Mouse (Mus musculus) neutrophil, adult 5-6 weeks (primary cell): ENCODE measurements at regions not wholly inside any gene's neighbourhood (a gene's known extent, or its start where the extent isn't known, plus 50 kb on each side); places are given as distances from the start of the nearest gene placed in this dataset.

Experiments used
- ATAC-seq: fragments of 151-379, 151-347 bp; 2 replicates; pipeline ENCODE4 v1.8.0; 2017; ENCODE audit warnings: mild to moderate bottlenecking, moderate TSS enrichment; ENCODE audit not compliant: insufficient number of reproducible peaks, poor library complexity, low FRiP score, severe bottlenecking; ENCODE audit errors: extremely low read depth

- ATAC-seq: no peak
Measured at GRCm38 (mm10) chr4:119018573-119018972, 57.2 kb downstream of the Lao1 start.

GRCm38 (mm10) chr4:119019013-119019781 is 57.8 kb downstream of the Lao1 start:
- ATAC-seq: no peak

- no peak for ATAC-seq
Measured at GRCm38 (mm10) chr4:119022338-119022737, 61.0 kb downstream of the Lao1 start.

- no peak for ATAC-seq
Measured at GRCm38 (mm10) chr4:119026237-119026861, 65.0 kb downstream of the Lao1 start.

- ATAC-seq: no peak
Measured at GRCm38 (mm10) chr4:119028208-119028821, 66.9 kb downstream of the Lao1 start.

- no peak for ATAC-seq
Measured at GRCm38 (mm10) chr4:119029091-119029490, 67.7 kb downstream of the Lao1 start.

- no peak for ATAC-seq
Measured at GRCm38 (mm10) chr4:119029735-119030134, 68.4 kb downstream of the Lao1 start.

- ATAC-seq: no peak
Measured at GRCm38 (mm10) chr4:119030865-119031264, 69.5 kb downstream of the Lao1 start.

GRCm38 (mm10) chr4:119033006-119033405 is 71.6 kb downstream of the Lao1 start:
- ATAC-seq: no peak

GRCm38 (mm10) chr4:119036582-119036981 is 71.9 kb upstream of the Slc2a1 start:
- ATAC-seq: no peak

- ATAC-seq: no peak
Measured at GRCm38 (mm10) chr4:119040041-119040440, 68.5 kb upstream of the Slc2a1 start.

GRCm38 (mm10) chr4:119041616-119042015 is 66.9 kb upstream of the Slc2a1 start:
- ATAC-seq: no peak

- ATAC-seq: no peak
Measured at GRCm38 (mm10) chr4:119044005-119044677, 64.4 kb upstream of the Slc2a1 start.

- ATAC-seq: no peak
Measured at GRCm38 (mm10) chr4:119044836-119045235, 63.7 kb upstream of the Slc2a1 start.

- no peak for ATAC-seq
Measured at GRCm38 (mm10) chr4:119050867-119051353, 57.6 kb upstream of the Slc2a1 start.

GRCm38 (mm10) chr4:119052537-119052936 is 56.0 kb upstream of the Slc2a1 start:
- ATAC-seq: no peak

GRCm38 (mm10) chr4:119053241-119053640 is 55.3 kb upstream of the Slc2a1 start:
- no peak for ATAC-seq

GRCm38 (mm10) chr4:119053680-119054079 is 54.8 kb upstream of the Slc2a1 start:
- ATAC-seq: peak; percentile 3; the same call in 1 of the 2 replicates

- ATAC-seq: no peak
Measured at GRCm38 (mm10) chr4:119054129-119054528, 54.4 kb upstream of the Slc2a1 start.
